Mouse (Mus musculus) bone marrow, adult 2 months (tissue): ENCODE results near the gene Mta2.

Experiments
- CTCF ChIP-seq: fragments of 200-500 bp; IDR thresholded peaks from 2 replicates; pipeline ENCODE4 v1.5.1; 2011; ENCODE audit warnings: low read length, control low read depth; ENCODE audit not compliant: control insufficient read depth, insufficient read depth
- POLR2A ChIP-seq: fragments of 200-500 bp; IDR thresholded peaks from 2 replicates; pipeline ENCODE4 v1.6.1; 2011; ENCODE audit warnings: low read depth, mild to moderate bottlenecking, control low read depth, low read length, borderline replicate concordance; ENCODE audit not compliant: control insufficient read depth

DNA sequence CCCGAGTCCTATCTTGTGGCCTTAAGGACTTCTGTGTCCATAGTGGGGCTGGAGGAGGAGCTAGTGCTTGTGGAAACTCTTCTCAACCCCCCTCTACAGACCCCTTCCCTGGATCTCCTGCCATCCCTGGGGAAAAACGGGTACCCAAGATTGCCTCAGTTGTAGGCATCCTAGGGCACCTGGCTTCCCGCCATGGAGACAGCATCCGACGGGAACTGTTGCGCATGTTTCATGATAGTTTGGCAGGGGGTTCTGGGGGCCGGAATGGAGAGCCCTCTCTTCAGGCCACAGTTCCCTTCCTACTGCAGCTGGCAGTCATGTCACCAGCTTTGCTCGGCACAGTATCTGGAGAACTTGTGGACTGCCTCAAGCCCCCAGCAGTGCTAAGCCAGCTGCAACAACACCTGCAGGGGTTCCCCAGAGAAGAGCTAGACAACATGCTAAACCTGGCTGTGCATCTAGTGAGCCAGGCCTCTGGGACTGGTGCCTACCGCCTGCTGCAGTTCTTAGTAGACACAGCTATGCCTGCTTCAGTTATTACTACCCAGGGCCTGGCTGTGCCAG, 46.2 kb upstream of the Mta2 start:
- no peak for TF ChIP-seq CTCF
- no peak for TF ChIP-seq POLR2A
